Mouse (Mus musculus): ENCODE data around the gene Slfn14. TPM values are rescaled to one million over a fixed set of nuclear protein-coding genes. Genes with fewer than 3 reads are reported as not detected.

The Slfn14 gene
- polyA plus RNA-seq, 1 experiment = not detected

GRCm38 (mm10) chr11:83289633-83290032, 3.1 kb upstream of the Slfn14 start:
- Histone ChIP-seq H3K4me1 (ENCODE audit: control insufficient read depth, insufficient read depth, low read length) (peaks cover 18% of the 10 kb centered on the region), H3K27ac (ENCODE audit: insufficient read depth, low read depth, low read length) (no peak overlapping the region), H3K4me3 (ENCODE audit: insufficient read depth, low read length) (no peak overlapping the region)
- no peak for TF ChIP-seq CTCF (IDR thresholded peaks at IDR 0.05; ENCODE audit: low read depth, low read length)
- TF ChIP-seq POLR2A (IDR thresholded peaks at IDR 0.05; ENCODE audit: borderline replicate concordance, low read depth, low read length) = no peak

DNA sequence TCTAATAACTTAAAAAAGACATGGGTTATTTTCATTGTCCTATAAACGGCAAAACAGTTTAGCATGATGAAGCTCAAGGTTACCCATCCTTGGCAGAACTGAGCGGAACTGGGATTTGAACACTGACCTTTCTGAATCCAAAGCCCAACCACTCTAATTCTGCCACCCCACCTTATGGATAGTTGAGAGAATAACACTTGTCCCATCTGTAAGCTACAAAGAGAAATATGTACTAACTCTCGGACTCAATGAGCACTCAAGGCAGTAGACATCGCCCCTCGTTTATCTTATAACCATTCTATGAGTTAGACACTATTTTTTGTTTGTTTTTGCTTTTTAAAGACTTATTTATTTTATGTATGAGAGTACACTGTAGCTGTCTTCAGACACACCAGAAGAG, 2.5 kb upstream of the Slfn14 start:
- TF ChIP-seq POLR2A (IDR thresholded peaks at IDR 0.05; ENCODE audit: borderline replicate concordance, low read depth, low read length) (no peak), CTCF (IDR thresholded peaks at IDR 0.05; ENCODE audit: low read depth, low read length) (no peak)
- no peak overlapping the region for H3K27ac ChIP-seq (ENCODE audit: insufficient read depth, low read depth, low read length)
- H3K4me3 ChIP-seq (ENCODE audit: insufficient read depth, low read length) = no peak overlapping the region
- peaks cover 18% of the 10 kb centered on the region for H3K4me1 ChIP-seq (ENCODE audit: control insufficient read depth, insufficient read depth, low read length)

GRCm38 (mm10) chr11:83285627-83286026, 899 bp downstream of the Slfn14 start:
- Histone ChIP-seq H3K27ac (ENCODE audit: insufficient read depth, low read depth, low read length) (no peak overlapping the region), H3K4me1 (ENCODE audit: control insufficient read depth, insufficient read depth, low read length) (peaks cover 16% of the 10 kb centered on the region), H3K4me3 (ENCODE audit: insufficient read depth, low read length) (no peak overlapping the region)
- TF ChIP-seq CTCF (IDR thresholded peaks at IDR 0.05; ENCODE audit: low read depth, low read length) = no peak
- no peak for TF ChIP-seq POLR2A (IDR thresholded peaks at IDR 0.05; ENCODE audit: borderline replicate concordance, low read depth, low read length)

DNA sequence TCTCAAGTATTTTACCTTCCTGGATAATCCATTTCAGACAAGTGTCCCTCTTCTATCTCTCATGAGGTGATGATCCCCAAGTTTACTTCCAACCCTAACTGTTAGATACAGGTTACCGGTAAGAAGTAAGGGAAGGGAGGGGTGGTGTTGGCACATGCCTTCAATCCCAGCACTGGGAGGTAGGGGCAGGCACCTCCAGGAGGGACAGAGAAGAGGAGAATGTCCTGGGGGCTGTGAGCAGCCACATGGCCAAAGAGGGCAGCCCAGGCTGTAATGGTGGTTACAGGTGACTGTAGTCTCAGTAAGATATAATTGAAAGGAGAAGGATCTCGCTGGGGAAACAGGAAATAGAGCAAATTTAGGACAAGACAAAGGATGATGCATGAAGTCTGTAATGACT, 4.4 kb downstream of the Slfn14 start:
- TF ChIP-seq POLR2A (IDR thresholded peaks at IDR 0.05; ENCODE audit: borderline replicate concordance, low read depth, low read length) (no peak), CTCF (IDR thresholded peaks at IDR 0.05; ENCODE audit: low read depth, low read length) (no peak)
- H3K27ac ChIP-seq (ENCODE audit: insufficient read depth, low read depth, low read length) = no peak overlapping the region
- peaks cover 5% of the 10 kb centered on the region; the same call in 1 of the 2 replicates for H3K4me1 ChIP-seq (ENCODE audit: control insufficient read depth, insufficient read depth, low read length)
- no peak overlapping the region for H3K4me3 ChIP-seq (ENCODE audit: insufficient read depth, low read length)

DNA sequence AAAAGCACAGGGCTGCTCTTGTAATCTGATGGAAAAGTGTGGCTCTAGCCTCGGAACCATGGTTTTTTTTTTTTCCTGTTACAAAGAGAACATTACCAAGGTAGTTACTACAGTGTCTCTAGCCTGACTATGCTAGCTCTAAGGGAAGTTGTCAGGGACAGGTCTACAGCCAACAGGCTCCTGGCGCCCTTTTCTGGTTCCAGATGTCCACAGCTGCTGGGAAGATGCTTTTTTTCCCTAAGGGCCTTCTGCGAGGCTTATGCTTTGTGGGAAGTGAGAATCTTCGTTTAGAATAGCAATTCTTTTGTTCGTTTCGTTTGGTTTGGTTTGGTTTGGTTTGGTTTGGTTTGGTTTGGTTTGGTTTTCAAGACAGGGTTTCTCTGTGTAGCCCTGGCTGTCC, 6.8 kb downstream of the Slfn14 start:
- Histone ChIP-seq H3K4me1 (ENCODE audit: control insufficient read depth, insufficient read depth, low read length) (peaks cover 5% of the 10 kb centered on the region; the same call in 1 of the 2 replicates), H3K27ac (ENCODE audit: insufficient read depth, low read depth, low read length) (no peak overlapping the region), H3K4me3 (ENCODE audit: insufficient read depth, low read length) (no peak overlapping the region)
- TF ChIP-seq CTCF (IDR thresholded peaks at IDR 0.05; ENCODE audit: low read depth, low read length) (no peak), POLR2A (IDR thresholded peaks at IDR 0.05; ENCODE audit: borderline replicate concordance, low read depth, low read length) (no peak)

DNA sequence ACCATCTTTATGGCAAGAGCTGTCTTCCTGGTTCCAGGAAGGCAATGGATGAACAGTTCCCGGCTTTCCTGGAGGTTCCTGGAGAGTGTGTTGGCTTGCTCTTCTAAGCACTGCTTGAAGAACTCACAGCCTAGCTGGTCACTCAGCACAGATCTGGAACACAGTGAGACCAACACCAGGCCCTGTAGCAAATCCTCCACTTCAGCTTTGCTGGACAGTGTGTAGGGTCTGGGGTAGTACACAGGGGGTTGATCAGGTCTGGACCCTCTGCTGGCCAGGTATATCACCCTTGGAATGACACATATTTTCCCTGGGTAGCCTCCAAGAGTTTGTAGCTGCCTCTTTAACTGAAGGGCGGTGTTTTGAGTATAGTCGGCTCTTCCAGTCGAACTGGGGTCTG, 7.5 kb downstream of the Slfn14 start:
- Histone ChIP-seq H3K4me1 (ENCODE audit: control insufficient read depth, insufficient read depth, low read length) (peaks cover 5% of the 10 kb centered on the region; the same call in 1 of the 2 replicates), H3K27ac (ENCODE audit: insufficient read depth, low read depth, low read length) (no peak overlapping the region), H3K4me3 (ENCODE audit: insufficient read depth, low read length) (no peak overlapping the region)
- TF ChIP-seq CTCF (IDR thresholded peaks at IDR 0.05; ENCODE audit: low read depth, low read length) (no peak), POLR2A (IDR thresholded peaks at IDR 0.05; ENCODE audit: borderline replicate concordance, low read depth, low read length) (no peak)

DNA sequence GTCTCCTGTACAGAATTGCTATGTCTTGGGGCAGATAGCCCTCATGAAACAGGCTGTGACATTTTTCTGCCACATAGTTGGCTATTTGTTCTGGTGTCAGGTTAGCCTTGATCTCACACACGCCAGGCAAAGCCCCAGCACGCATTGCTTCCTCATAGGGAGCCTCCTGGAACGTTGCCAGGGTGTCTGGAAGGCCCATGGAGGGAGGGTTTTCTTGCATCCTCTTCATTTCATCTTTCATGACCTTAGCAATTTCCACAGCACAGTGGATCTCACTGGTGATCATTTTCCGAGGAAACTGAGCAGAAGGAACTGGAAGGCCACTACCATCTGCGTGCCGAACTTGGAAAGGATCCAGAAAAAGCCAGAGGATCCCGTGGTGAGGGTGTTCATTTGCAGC, 10.3 kb downstream of the Slfn14 start:
- H3K4me1 ChIP-seq (ENCODE audit: control insufficient read depth, insufficient read depth, low read length) = no peaks in the 10 kb centered on the region
- no peak for TF ChIP-seq POLR2A (IDR thresholded peaks at IDR 0.05; ENCODE audit: borderline replicate concordance, low read depth, low read length)
- H3K27ac ChIP-seq (ENCODE audit: insufficient read depth, low read depth, low read length) = no peak overlapping the region
- no peak overlapping the region for H3K4me3 ChIP-seq (ENCODE audit: insufficient read depth, low read length)

- H3K4me3 ChIP-seq (ENCODE audit: insufficient read depth, low read length) = no peak overlapping the region
- H3K27ac ChIP-seq (ENCODE audit: insufficient read depth, low read depth, low read length) = peak overlapping the region; percentile 12; the same call in 1 of the 2 replicates
Measured at GRCm38 (mm10) chr11:83271951-83272843, 14.3 kb downstream of the Slfn14 start.

GRCm38 (mm10) chr11:83271151-83271950, 15.2 kb downstream of the Slfn14 start:
- peak overlapping the region; percentile 92 for H3K27ac ChIP-seq (ENCODE audit: insufficient read depth, low read depth, low read length)
- 0 out of 2 replicates have a peak, but pooled peaks cover 3% of the 10 kb centered on the region for H3K4me1 ChIP-seq (ENCODE audit: control insufficient read depth, insufficient read depth, low read length)
- peak overlapping the region; percentile 70 for H3K4me3 ChIP-seq (ENCODE audit: insufficient read depth, low read length)
- TF ChIP-seq POLR2A (IDR thresholded peaks at IDR 0.05; ENCODE audit: borderline replicate concordance, low read depth, low read length) (no peak), CTCF (IDR thresholded peaks at IDR 0.05; ENCODE audit: low read depth, low read length) (no peak)

More at GRCm38 (mm10) chr11:83271951-83272843, 14.3 kb downstream of the Slfn14 start:
- H3K4me1 ChIP-seq (ENCODE audit: control insufficient read depth, insufficient read depth, low read length) = 0 out of 2 replicates have a peak, but pooled peaks cover 3% of the 10 kb centered on the region
- no peak for TF ChIP-seq CTCF (IDR thresholded peaks at IDR 0.05; ENCODE audit: low read depth, low read length)
- TF ChIP-seq POLR2A (IDR thresholded peaks at IDR 0.05; ENCODE audit: borderline replicate concordance, low read depth, low read length) = no peak

GRCm38 (mm10) chr11:83270842-83271150, 15.7 kb downstream of the Slfn14 start:
- no peak overlapping the region for H3K27ac ChIP-seq (ENCODE audit: insufficient read depth, low read depth, low read length)
- H3K4me1 ChIP-seq (ENCODE audit: control insufficient read depth, insufficient read depth, low read length) = 0 out of 2 replicates have a peak, but pooled peaks cover 3% of the 10 kb centered on the region
- no peak for TF ChIP-seq POLR2A (IDR thresholded peaks at IDR 0.05; ENCODE audit: borderline replicate concordance, low read depth, low read length)
- no peak for TF ChIP-seq CTCF (IDR thresholded peaks at IDR 0.05; ENCODE audit: low read depth, low read length)
- peak overlapping the region; percentile 70 for H3K4me3 ChIP-seq (ENCODE audit: insufficient read depth, low read length)
